Mouse (Mus musculus) thymus, postnatal 10 days (tissue): ENCODE data around the gene Glod4.

Source experiments
- DNase-seq, 2 experiments: peaks; one replicate each; pipeline ENCODE4 v3.0.0; 2021; ENCODE audit warnings: low spot score in 2 of 2

Glod4 gene

GRCm38 (mm10) chr11:76081048-76081640, 162.4 kb downstream of the Glod4 start:
- DNase-seq = no peak

GRCm38 (mm10) chr11:76080293-76080692, 163.2 kb downstream of the Glod4 start:
- no peak for DNase-seq

- DNase-seq = no peak
These were observed 166.2 kb downstream of the Glod4 start for GRCm38 (mm10) chr11:76077341-76077740.

- DNase-seq = no peak
These were observed 169.0 kb downstream of the Glod4 start for GRCm38 (mm10) chr11:76074296-76075093.
